Mouse (Mus musculus) urinary bladder, postnatal 4 days (tissue): ENCODE measurements around the gene Hexim1.

ENCODE experiments used
- DNase-seq, 2 experiments: peaks; one replicate each; pipeline ENCODE4 v3.0.0; 2021 to 2022; ENCODE audit warnings: low spot score in 2 of 2

Gene Hexim1

DNA sequence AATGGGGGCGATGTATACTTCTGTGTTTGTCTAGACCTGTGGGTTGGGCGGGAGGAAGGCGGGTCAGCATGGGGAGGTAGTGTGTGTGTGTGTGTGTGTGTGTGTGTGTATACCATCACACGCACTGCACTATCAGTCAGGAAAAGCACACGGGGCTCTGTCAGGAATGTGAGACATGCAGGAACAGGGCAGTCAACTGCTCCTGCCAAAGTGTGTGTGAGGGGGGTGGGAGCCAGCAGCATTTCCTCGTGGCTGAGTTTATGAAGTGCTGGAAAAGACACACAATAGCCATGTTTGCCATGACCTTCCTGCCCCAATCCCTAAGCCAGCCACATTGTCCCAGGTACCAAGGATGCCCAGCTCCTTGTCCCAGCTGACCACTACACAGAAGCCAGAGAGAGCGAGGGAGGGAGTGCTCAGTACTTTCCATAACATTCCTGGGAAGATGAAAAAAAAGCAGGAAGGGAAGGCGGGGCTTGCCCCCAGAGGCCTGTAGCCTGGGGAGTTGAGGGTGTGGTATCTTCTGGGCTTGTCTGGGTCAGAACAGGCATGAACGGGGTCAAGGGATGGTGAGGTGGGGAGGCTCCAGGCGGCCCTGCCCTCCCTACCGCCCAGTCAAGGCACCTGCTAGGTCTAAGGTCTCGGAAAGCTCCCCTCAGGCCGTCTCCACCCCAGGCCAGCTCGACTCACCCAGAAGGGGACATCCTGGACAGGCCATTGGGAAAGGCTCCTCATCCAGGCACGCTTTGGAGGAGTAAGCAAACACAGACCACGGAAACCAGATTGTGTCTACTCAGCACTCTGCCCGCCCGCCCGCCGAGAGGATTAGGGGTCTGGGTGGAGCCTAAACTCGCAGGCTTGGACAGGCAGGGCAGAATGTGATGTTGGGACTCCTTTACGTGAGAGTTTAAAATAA is 18.8 kb upstream of the Hexim1 start:
- peak in 1 of 2 experiments; percentile 56 for DNase-seq

DNA sequence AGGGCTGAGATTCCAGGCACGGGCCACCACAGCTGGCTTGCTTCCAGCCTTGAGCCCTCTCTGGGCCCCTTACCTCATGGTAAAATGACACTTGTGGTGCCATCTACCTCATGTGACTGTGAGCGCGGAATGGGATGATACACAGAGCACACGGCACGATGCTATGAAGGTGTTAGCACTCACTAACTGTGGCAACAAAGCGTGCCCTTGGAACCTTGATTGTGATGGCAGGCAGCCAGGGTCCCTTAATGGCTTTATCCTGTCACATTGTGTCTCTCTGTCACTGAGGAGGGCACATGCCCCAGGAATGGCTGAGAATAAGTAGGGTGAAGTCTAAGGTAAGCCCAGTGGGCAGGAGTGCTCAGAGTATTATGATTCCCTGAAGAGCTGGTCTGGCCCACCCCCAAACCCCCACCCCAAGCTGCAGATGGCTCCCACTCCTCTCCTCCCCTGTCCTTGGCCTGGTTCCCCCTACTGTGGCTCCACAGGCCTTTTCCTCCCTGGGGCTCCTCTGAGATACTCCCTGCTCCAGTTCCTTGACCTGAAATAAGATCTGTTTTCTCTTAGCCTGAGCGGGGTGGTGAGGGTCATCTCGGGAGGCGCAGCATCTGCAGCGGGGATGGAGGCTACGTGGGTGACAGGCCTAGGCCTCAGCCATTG is 17.4 kb upstream of the Hexim1 start:
- no peak for DNase-seq

DNA sequence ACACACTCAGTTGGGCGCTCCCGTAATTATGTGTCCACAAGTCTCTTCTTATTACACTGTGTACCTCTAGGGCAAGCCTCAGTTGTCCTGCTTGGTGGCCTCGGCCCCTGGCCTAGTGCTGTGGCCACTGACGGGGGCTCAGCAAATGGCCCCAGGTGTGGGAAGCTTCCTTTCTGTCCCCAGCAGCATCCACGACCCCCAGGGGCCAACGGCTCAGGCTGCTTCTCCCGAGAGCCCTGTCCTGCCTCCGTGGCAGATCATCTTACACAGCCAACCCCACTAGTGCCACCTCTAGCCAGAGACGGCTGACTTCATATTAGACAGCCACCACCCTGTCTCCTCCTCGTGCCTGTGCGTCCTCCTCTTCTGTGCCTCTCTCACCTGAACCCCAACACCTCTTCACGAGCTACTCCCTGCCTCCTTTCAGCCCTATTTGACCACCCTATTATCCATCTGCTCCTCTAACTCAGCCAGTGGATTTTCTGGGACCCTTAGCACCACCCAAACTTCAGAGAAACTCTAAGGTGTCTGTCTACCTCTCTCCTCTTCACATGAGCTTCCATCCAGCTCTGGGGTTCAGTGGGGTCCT is 16.6 kb upstream of the Hexim1 start:
- DNase-seq: no peak

DNA sequence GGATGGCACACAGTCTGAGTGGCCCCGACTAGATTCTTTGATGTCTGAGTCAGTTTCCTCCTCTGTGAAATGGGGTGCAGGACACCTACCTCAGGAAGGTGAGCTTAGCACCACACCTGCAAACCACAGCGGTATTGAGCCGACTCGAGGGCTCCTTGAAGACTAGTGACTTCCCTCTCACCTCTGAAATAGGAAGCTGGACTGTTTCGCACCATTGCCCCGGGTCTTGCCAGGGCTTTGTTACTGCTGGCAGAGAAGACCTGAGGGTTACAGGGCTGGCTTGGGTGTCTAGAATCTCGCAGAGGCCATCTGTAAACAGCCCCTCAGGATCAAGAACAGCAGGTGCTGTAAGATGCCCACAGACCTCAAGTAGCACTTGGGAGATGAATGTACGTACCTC is 15.7 kb upstream of the Hexim1 start:
- DNase-seq: no peak

DNA sequence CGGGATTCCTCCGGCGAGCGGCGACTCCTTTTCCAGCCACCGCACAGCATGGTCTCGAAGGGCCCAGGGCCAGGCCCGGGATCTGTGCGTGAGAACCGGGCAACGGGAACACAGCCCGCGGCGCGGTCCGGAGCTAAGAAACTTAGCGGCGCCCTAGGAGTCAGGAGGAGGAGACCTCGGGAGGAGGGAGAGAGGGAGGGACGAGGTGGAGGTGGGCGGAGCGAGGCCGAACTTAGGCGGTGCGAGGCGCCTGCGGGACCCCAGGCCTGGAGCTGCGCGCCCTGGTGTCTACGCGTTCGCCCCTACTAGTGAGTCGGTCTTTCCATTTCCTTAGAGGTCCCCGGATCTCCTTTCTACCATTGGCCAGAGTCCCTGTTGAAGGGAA is 14.6 kb upstream of the Hexim1 start, which contains the start of the genes Plcd3 and Acbd4:
Gene Plcd3, minus strand, starts transcription at position 178 of the 385 bp plus-strand sequence.
Gene Acbd4, plus strand, starts transcription at position 202 of the 385 bp plus-strand sequence.
- peak; percentile 78 to 89 for DNase-seq

DNA sequence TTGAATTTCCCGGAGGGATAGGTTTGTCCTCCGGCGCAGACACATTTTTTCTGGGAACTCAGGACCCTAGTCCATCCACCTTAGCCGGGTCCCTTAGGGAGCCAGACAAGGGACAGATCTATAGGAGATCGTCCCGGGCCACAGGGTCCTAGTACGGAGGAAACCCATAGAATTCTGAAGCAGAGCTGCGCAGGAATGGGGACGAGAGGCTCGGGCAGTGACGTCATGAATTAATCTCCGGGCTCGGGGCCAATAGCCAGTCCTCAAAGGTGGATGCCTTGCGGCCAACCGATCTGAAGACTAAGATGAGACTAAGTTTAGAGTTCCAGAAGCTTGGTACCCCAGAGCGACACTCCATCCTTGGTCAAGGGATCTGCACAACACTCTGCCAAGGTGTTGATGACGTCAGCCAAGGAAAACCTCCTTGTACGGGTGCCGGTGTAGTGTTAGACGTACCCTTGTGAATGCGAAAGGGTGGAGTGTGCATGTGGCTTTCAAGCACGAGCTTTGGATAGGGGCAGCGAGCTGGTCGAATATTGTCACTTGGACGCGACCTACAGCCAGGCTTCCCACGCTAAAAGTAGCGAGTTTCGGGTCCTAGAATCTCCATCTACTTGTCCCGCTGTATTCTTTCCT is 14.0 kb upstream of the Hexim1 start:
- peak; percentile 70 to 78 for DNase-seq

DNA sequence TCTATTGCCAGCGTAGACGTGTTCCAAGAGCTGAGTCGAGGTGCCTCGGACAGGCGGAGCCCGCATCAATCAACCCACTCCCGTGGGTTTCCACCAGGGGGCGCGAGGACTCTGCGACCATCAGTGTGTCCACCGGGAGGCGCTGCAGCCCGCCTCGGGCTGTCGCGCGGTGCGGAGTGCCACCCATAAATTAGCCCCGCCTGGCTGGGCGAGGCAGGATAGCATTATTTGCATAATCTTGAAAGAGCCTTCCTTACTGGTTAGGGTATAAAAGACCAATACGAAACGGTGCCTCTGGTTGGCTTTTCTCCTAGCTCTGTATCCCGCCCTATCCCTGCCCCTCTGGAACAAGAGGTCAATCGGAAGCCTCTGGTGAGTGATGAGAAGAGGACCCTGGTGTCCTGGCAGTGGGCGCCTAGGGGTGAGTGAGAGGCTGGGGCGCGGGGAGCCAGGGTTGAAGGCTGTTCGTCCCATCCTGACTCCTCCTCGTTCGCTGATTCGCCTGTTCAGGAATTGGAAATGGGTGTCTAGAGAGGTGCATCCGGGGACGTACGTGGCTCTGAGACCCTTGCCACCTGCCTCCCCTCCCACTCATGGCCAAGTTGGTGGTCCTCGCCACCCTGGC is 13.2 kb upstream of the Hexim1 start:
- DNase-seq: peak; percentile 98

DNA sequence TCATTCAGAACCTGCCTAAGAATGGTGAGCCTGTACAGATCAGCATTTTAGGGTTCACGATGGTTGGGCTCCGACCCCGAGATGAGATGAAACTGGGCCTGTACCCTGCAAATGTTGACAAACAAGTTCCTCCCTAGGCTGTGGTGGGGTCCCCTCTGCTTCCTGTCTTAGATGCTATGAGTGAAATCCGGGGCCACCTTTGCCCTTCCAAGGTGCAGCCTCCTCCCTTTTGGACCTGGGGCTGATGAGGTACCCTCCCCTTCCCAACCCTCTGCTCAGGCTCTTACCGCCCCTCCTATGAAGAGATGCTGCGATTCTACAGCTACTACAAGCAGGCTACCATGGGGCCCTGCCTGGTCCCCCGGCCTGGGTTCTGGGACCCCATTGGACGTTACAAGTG is 12.4 kb upstream of the Hexim1 start:
- DNase-seq: no peak

DNA sequence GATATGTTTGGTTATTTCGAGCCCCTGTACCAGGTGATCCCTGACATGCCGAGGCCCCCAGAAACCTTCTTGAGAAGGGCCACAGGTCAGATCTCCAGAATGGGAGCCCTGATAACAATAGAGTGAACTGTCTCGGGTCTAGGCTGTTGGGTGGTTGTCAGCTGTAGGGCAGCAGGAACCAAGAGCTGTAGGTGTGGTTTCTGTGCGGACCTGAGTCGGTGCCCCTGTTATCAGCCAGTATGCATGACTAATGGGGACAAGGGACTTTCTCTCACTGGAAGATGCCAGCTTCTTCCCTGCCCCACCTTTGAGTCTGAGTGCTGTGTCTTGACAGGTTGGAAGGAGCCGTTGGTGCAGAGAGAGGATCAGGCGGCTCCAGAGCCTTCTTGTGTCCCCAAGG is 11.6 kb upstream of the Hexim1 start:
- DNase-seq: no peak

DNA sequence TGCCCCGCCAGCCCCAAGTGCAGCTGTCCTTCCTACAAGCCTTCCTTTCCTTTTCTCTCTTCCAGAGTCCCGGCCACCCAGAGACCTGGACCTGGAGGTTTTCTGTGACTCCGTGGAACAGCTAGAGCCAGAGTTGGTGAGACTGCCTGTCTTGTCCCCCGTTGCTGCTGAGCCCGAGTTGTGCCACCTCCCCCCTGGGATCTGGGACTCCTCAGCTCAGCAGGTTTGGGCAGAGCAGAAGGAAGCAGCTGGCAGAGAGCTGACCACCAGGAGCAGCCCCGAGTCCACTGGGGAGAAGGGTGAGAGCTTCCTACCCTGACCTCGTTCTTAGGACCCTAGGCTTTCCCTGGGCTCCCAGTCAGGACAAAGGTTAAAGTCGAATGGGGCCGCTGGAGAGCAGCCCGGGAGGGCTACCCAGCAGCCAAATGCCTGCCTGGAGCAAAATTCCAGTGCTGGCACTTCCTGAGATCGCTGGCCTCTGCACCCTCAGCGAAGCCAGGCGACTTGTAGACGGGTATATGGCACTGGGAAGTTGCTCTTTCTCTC is 10.8 kb upstream of the Hexim1 start:
- DNase-seq: peak in 1 of 2 experiments; percentile 58

DNA sequence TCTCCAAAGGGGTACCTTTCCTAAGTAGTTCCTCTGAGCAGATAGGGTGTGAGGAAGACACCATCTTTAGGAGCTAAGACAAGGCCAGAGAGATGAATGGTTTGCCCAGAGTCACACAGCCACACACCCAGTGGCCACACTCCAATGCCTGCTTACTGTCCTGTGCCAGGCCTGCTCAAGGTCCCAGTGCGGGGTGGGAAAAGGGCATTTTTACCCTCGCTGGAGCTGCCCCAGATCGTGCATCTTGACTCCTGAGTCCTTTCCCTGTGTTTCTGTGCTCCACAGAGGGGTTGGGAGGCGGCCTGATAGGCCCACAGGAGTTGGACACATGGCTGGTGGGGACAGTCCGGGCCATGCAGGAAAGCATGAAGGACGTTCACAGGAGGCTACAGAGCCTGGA is 10.2 kb upstream of the Hexim1 start:
- DNase-seq: no peak

DNA sequence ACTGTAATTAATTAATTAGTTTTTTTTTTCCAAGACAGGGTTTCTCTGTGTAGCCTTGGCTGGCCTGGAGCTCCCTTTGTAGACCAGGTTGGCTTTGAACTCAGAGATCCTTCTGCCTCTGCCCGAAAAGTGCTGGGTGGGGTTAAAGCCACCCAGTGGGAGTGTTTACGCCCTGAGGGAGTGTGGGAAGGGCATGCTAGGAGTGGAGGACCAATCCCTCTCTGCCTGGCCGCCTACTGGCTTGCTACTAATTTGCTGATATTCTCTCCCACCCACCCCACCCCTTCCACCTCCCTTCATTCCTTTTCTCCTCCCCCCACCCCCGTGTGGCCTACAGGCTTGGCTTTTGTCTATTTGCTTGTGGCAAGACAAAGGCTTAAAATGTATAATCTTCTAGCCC is 9.6 kb upstream of the Hexim1 start:
- no peak for DNase-seq

DNA sequence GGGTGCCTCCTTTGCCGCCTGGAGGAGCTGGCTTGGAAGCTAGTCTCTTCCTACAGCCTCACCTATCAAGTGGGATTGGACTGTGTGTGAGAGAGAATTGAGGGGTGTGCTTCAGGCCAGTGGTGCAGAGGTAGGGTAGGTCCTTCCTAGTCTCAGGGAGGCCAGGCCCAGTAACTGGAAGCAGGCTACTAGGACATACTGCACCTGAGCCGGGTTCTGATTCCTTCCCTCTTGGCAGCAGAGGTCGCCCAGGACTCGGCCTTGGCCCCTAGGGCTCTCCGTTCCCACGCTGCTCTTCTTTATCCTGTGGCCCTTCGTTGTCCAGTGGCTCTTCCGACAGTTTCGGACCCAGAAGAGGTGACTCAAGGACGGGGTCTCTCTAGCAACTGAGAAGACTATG is 4.7 kb upstream of the Hexim1 start:
- DNase-seq: no peak

DNA sequence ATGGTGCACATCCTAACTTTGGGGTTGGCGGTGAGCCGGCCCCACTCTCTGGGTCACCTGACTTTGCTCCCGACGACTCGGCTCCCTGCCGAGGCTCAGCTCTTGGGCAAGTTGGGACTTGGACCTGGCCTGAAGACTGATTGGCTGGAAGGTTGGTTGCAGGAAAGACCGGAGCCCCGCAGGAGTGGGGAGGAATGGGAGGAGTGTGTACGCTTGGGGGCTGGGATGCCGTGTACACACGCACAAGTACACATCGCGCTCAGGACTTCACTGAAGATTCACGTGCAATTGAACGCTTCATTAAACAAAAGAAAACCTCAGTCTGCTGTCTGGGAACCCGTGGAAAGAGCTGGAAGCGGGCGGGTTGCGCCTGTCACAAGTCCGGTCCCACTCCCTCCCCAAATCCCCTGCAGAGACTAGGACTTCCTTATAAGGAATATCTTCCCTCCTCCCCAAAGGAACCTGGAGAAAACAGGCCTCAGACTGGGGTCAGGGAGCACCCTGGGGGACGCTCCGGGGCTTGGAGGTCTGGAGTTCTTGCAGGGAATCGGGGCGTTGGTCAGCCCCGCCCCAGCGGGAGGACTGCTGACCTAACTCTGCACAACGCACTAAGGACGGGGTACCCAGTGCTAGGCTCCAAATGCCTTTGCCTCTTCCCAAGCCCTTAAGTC is 4.0 kb upstream of the Hexim1 start:
- DNase-seq: peak; percentile 84 to 85

DNA sequence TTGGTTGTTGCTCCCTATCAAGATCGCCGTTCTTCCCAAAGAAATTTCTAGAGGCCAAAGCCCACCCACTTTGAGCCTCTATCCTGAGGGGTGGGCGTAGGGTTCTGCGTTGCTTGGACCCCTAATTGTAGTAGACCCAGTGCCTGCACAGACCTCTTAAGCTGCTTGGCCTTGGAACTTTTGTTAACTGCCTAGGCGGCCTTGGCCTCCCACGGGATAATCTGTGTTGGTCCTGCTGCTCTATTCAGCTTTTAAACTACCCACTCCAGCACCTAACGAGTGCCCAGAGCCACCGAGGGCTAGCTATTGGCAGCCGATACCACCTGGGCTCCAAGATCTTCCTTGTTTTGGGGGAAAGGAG is 3.5 kb upstream of the Hexim1 start:
- no peak for DNase-seq

DNA sequence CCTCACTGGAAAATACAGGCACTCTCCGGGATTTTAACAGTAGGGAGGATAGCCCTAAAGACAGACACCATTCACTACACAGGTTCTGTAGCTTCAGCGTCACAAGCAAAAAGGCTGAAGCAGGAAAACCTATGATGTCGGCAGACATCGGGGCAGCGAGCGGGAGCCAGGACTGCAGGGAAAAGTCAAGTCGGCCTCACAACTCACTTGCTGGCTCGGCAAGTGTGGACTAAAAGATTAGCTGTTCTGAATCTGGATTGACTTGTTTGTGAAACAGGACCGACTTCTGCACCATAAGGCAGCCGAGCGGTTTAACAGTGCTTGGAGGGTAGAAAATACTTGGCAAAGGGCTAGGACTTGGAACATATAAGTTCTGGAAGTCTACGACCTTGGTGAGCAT is 3.0 kb upstream of the Hexim1 start:
- DNase-seq: no peak

DNA sequence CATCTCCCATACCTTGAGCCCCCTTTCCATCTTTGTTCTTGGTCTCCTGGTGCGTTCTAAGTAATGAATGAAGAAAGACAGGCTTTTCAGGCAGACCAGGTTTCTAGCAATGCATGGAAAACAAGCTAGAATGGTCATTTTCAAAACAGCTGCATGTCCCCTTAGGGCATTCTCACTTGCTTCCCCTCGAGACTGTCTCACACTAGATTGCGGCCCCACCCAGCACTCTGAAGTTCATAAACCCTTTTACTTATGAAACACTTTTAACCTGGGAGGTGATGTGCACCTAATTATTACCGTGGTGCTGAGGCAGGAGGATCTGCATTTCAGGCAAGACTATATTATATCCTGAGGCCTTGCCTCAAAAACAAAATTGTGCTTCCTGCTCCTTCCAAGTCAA is 2.3 kb upstream of the Hexim1 start:
- DNase-seq: no peak

DNA sequence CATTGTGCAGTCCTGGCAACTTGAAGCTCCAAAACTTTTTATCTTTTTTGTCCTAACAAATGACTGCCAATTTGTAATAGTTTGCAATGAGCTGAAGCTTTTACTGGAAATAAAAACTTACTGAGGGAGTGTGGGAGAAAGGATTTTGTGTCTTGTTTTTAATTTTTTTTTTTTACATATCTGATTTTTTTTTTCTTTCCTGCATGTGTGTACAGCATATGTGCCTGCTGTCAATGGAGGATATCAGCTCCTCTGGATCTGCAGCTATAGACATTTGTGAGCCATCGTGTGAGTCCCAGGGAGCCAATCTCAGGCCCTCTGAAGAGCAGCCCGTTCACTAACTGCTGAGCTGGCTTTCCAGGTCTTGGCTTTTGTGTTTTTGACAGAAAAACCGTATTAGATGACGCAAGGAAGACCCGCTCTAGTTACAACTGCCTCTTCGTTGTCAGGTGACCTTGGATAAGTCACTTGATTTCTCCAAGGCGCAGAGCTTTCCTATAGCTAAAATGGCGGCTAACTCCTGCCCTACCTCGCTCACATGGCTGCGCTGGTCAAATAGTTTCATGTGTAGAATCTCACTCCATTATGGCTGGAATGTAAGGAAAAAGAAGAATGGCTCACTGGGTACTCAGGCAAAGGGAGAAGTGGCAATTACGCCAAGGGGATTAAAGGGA is 1.6 kb upstream of the Hexim1 start:
- no peak for DNase-seq

DNA sequence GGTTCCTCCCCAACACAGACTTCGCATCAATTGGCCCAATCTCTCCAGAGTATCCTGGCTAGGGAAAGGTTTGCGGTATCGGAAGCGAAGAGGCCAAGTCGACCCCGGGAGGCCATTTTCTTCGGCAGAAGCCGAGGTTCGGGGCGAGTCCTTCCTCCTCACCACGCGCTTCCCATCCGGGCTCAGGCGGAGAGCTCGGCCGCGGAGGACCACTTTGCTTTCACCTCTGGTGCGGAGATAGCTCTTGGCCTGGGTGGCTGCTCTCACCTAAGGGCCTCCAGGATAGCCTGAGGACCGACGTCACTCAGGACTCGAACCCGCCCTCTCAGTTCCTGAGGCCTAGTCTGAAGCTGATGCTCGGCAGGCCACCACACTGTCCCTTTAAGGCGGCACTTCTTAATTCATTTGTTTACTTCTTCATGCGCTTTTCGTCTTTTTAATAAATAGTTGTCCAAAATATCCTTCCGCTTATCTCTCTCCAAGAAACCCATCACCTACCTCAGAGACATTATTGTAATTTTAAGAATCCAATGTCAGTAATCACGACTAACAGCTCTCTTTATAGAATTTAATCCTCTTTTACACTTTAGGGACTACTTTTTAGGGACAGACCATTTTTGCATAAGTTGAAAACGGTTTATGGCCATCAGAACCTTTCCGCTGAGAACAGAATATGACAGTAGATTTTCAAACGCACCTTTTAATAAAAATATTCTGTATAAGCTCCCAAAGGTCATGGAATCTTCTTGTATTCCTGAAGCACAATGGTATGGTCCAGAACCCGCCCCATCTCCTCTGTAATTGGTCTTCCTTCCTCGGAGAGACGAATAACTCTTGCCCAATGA is 646 bp upstream of the Hexim1 start:
- DNase-seq: peak; percentile 71 to 78
